Mouse (Mus musculus): ENCODE measurements at regions not wholly inside any gene's neighbourhood (a gene's known extent, or its start where the extent isn't known, plus 50 kb on each side); places are given as distances from the start of the nearest gene placed in this dataset.

- Histone ChIP-seq H3K27me3 (ENCODE audit: control insufficient read depth, insufficient read depth, insufficient read length) (no peaks in the 10 kb centered on the region), H3K4me3 (no peak overlapping the region), H3K4me2 (ENCODE audit: low read depth) (no peak overlapping the region), H3ac (ENCODE audit: control insufficient read depth, insufficient read length) (no peak overlapping the region), H3K79me2 (ENCODE audit: control insufficient read depth, insufficient read depth) (no peaks in the 10 kb centered on the region), H3K36me3 (ENCODE audit: control insufficient read depth, insufficient read depth) (no peaks in the 10 kb centered on the region)
- TF ChIP-seq MYOG (IDR thresholded peaks at IDR 0.05; ENCODE audit: control insufficient read depth in 1 of 3, insufficient read depth in 1 of 3, insufficient read length in 2 of 3, low read depth in 2 of 3) = no peak
- TF ChIP-seq MYOD1 (IDR thresholded peaks at IDR 0.05; ENCODE audit: control insufficient read depth in 1 of 3, insufficient read length in 2 of 3, low read depth in 2 of 3) = no peak
- TF ChIP-seq CEBPB (IDR thresholded peaks at IDR 0.05; ENCODE audit: insufficient read depth, poor library complexity, severe bottlenecking) = no peak
- no peak for TF ChIP-seq USF1 (IDR thresholded peaks at IDR 0.05; ENCODE audit: low read depth)
- TF ChIP-seq REST (IDR thresholded peaks at IDR 0.05; ENCODE audit: insufficient read depth, insufficient read length) = no peak
- TF ChIP-seq TCF3 (IDR thresholded peaks at IDR 0.05; ENCODE audit: insufficient read length, low read depth) = no peak
- TF ChIP-seq POLR2AphosphoS2 (IDR thresholded peaks at IDR 0.05; ENCODE audit: insufficient read length, low read depth) = no peak
- TF ChIP-seq POLR2A (IDR thresholded peaks at IDR 0.05; ENCODE audit: insufficient read length, low read depth) = no peak
- TF ChIP-seq E2F4 (IDR thresholded peaks at IDR 0.05; ENCODE audit: insufficient read depth) = no peak
- TF ChIP-seq MAX (IDR thresholded peaks at IDR 0.05; ENCODE audit: low read depth) = no peak
- TF ChIP-seq TCF12 (IDR thresholded peaks at IDR 0.05; ENCODE audit: insufficient read depth, poor library complexity, severe bottlenecking) = no peak
- TF ChIP-seq SRF (IDR thresholded peaks at IDR 0.05; ENCODE audit: control insufficient read depth, insufficient read length, low read depth) = no peak
Observed at GRCm38 (mm10) chr2:10762236-10762635, 391.9 kb downstream of the Sfmbt2 start.

DNA sequence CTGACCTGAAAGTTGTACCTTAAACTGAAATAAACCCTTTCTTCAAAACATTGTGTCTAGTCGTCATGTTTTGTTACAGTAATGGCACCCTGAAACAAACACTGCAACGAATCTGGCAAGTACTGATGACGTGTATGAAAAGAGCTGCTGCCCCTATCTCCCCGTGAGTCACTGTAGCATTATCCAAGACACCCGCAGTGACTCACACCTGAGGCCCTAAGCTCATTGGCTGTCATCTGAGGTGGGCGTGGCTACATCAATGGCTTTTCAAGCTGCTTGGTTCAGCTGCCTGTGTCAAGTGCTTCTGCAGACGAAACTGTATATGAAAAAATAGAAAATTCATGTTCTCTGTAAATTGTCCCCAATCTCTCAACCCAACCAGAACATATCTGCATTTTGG lies 388.8 kb upstream of the Prkcq start:
- Histone ChIP-seq H3K4me3 (no peak overlapping the region), H3K27me3 (ENCODE audit: control insufficient read depth, insufficient read depth, insufficient read length) (no peaks in the 10 kb centered on the region), H3K36me3 (ENCODE audit: control insufficient read depth, insufficient read depth) (no peaks in the 10 kb centered on the region), H3K79me2 (ENCODE audit: control insufficient read depth, insufficient read depth) (no peaks in the 10 kb centered on the region), H3ac (ENCODE audit: control insufficient read depth, insufficient read length) (no peak overlapping the region), H3K4me2 (ENCODE audit: low read depth) (no peak overlapping the region)
- TF ChIP-seq TCF3 (IDR thresholded peaks at IDR 0.05; ENCODE audit: insufficient read length, low read depth) (no peak), TCF12 (IDR thresholded peaks at IDR 0.05; ENCODE audit: insufficient read depth, poor library complexity, severe bottlenecking) (no peak), USF1 (IDR thresholded peaks at IDR 0.05; ENCODE audit: low read depth) (no peak), POLR2AphosphoS2 (IDR thresholded peaks at IDR 0.05; ENCODE audit: insufficient read length, low read depth) (no peak), MYOG (IDR thresholded peaks at IDR 0.05; ENCODE audit: control insufficient read depth in 1 of 3, insufficient read depth in 1 of 3, insufficient read length in 2 of 3, low read depth in 2 of 3) (no peak), REST (IDR thresholded peaks at IDR 0.05; ENCODE audit: insufficient read depth, insufficient read length) (no peak), MYOD1 (IDR thresholded peaks at IDR 0.05; ENCODE audit: control insufficient read depth in 1 of 3, insufficient read length in 2 of 3, low read depth in 2 of 3) (no peak), E2F4 (IDR thresholded peaks at IDR 0.05; ENCODE audit: insufficient read depth) (no peak), CEBPB (IDR thresholded peaks at IDR 0.05; ENCODE audit: insufficient read depth, poor library complexity, severe bottlenecking) (no peak), POLR2A (IDR thresholded peaks at IDR 0.05; ENCODE audit: insufficient read length, low read depth) (no peak), MAX (IDR thresholded peaks at IDR 0.05; ENCODE audit: low read depth) (no peak), SRF (IDR thresholded peaks at IDR 0.05; ENCODE audit: control insufficient read depth, insufficient read length, low read depth) (no peak)

DNA sequence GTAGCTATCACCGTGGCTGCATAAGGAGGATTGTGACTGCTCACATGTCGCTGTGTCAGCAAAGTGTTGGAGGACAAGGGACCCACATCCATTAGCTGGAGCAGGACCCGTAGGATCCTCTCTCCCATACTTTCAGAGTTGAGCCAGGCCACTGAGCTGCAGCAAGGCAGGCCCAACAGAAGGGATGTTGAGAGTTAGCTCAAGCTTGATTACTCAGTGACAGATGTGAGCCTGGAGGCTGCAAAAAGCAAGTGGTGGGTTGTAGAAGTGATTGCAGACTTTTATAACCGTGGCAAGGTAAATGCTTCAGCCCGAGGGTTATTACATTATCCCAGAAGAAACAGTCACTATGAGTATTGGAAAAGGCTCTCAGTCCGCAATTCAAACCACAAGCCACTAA lies 388.3 kb upstream of the Prkcq start:
- no peak overlapping the region for H3K4me3 ChIP-seq
- H3K36me3 ChIP-seq (ENCODE audit: control insufficient read depth, insufficient read depth) = no peaks in the 10 kb centered on the region
- H3ac ChIP-seq (ENCODE audit: control insufficient read depth, insufficient read length) = no peak overlapping the region
- H3K4me2 ChIP-seq (ENCODE audit: low read depth) = no peak overlapping the region
- TF ChIP-seq E2F4 (IDR thresholded peaks at IDR 0.05; ENCODE audit: insufficient read depth) = no peak
- TF ChIP-seq MYOD1 (IDR thresholded peaks at IDR 0.05; ENCODE audit: control insufficient read depth in 1 of 3, insufficient read length in 2 of 3, low read depth in 2 of 3) = no peak
- no peak for TF ChIP-seq MAX (IDR thresholded peaks at IDR 0.05; ENCODE audit: low read depth)
- TF ChIP-seq POLR2A (IDR thresholded peaks at IDR 0.05; ENCODE audit: insufficient read length, low read depth) = no peak
- TF ChIP-seq TCF12 (IDR thresholded peaks at IDR 0.05; ENCODE audit: insufficient read depth, poor library complexity, severe bottlenecking) = no peak
- no peak for TF ChIP-seq POLR2AphosphoS2 (IDR thresholded peaks at IDR 0.05; ENCODE audit: insufficient read length, low read depth)
- no peak for TF ChIP-seq REST (IDR thresholded peaks at IDR 0.05; ENCODE audit: insufficient read depth, insufficient read length)
- no peak for TF ChIP-seq TCF3 (IDR thresholded peaks at IDR 0.05; ENCODE audit: insufficient read length, low read depth)
- TF ChIP-seq MYOG (IDR thresholded peaks at IDR 0.05; ENCODE audit: control insufficient read depth in 1 of 3, insufficient read depth in 1 of 3, insufficient read length in 2 of 3, low read depth in 2 of 3) = no peak
- no peak for TF ChIP-seq USF1 (IDR thresholded peaks at IDR 0.05; ENCODE audit: low read depth)
- TF ChIP-seq SRF (IDR thresholded peaks at IDR 0.05; ENCODE audit: control insufficient read depth, insufficient read length, low read depth) = no peak
- TF ChIP-seq CEBPB (IDR thresholded peaks at IDR 0.05; ENCODE audit: insufficient read depth, poor library complexity, severe bottlenecking) = no peak
- H3K27me3 ChIP-seq (ENCODE audit: control insufficient read depth, insufficient read depth, insufficient read length) = no peaks in the 10 kb centered on the region
- no peaks in the 10 kb centered on the region for H3K79me2 ChIP-seq (ENCODE audit: control insufficient read depth, insufficient read depth)

DNA sequence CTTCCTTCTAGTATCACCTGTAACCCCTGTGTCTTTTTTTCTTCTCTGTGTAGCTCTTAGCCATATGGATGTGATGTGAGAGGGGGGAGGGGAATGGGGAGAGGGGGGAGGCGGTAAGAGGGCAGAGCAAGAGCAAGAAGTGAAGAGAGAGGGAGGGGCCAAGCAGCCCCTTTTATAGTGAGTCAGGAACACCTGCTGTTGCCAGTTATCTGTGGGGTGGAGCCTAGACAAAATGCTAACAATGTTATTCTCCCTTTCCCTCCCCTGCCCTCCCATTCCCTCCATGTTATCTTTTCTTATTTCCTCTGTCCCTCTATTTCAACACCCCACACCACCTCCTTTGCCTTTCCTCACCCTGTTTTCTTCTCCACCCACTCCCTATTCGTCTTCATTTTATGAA lies 387.6 kb upstream of the Prkcq start:
- no peak overlapping the region for H3ac ChIP-seq (ENCODE audit: control insufficient read depth, insufficient read length)
- H3K4me3 ChIP-seq = no peak overlapping the region
- peak overlapping the region; percentile 53 for H3K4me2 ChIP-seq (ENCODE audit: low read depth)
- TF ChIP-seq MYOG (IDR thresholded peaks at IDR 0.05; ENCODE audit: control insufficient read depth in 1 of 3, insufficient read depth in 1 of 3, insufficient read length in 2 of 3, low read depth in 2 of 3) = no peak
- TF ChIP-seq MYOD1 (IDR thresholded peaks at IDR 0.05; ENCODE audit: control insufficient read depth in 1 of 3, insufficient read length in 2 of 3, low read depth in 2 of 3) = peak; percentile 34 to 91 (median 81)
- no peaks in the 10 kb centered on the region for H3K36me3 ChIP-seq (ENCODE audit: control insufficient read depth, insufficient read depth)
- H3K27me3 ChIP-seq (ENCODE audit: control insufficient read depth, insufficient read depth, insufficient read length) = no peaks in the 10 kb centered on the region
- H3K79me2 ChIP-seq (ENCODE audit: control insufficient read depth, insufficient read depth) = no peaks in the 10 kb centered on the region

DNA sequence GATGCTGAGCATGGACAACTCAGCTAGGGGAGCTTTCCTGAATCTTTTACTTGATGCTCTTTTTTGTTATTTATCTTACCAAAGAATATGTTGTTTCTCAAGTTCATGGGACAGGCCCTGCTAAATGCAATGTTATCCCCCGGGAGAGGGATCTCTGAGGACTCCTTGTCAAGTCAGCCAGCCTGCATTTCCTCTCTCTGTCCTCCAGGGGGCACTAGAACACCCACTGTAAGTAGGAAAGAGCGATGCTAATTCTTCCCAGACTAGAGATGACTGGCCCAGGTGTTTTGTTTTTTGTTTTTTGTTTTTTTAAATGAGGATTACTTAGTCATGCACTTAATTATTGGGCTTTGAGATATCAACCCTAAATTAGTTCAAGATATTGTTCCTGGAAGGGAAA lies 386.8 kb upstream of the Prkcq start:
- H3K4me2 ChIP-seq (ENCODE audit: low read depth) = peak overlapping the region; percentile 53
- no peak for TF ChIP-seq MAX (IDR thresholded peaks at IDR 0.05; ENCODE audit: low read depth)
- no peaks in the 10 kb centered on the region for H3K27me3 ChIP-seq (ENCODE audit: control insufficient read depth, insufficient read depth, insufficient read length)
- H3ac ChIP-seq (ENCODE audit: control insufficient read depth, insufficient read length) = no peak overlapping the region
- H3K79me2 ChIP-seq (ENCODE audit: control insufficient read depth, insufficient read depth) = no peaks in the 10 kb centered on the region
- H3K36me3 ChIP-seq (ENCODE audit: control insufficient read depth, insufficient read depth) = no peaks in the 10 kb centered on the region
- H3K4me3 ChIP-seq = no peak overlapping the region
